Mouse (Mus musculus) thymus, postnatal 36 days (tissue): ENCODE results near the gene Elovl3.
"Not testable (repeated sequence)": the region's sequence is repeated elsewhere in the genome, so short reads cannot be mapped to it uniquely, and the experiment has no call there.

ENCODE experiments used
- DNase-seq, 2 experiments: peaks; one replicate each; pipeline ENCODE4 v3.0.0; 2022; ENCODE audit warnings: mixed read lengths in 2 of 2

The Elovl3 gene

GRCm38 (mm10) chr19:46131694-46132525, at the start of gene Elovl3:
Gene Elovl3 (plus strand): TSS chr19:46131897.
- DNase-seq: no peak

- no peak for DNase-seq
These were observed 46.5 kb upstream of the Elovl3 start for GRCm38 (mm10) chr19:46085185-46085584.

GRCm38 (mm10) chr19:46086337-46086736, 45.4 kb upstream of the Elovl3 start:
- DNase-seq: peak; percentile 27 to 43

- no peak for DNase-seq
These were observed 43.8 kb upstream of the Elovl3 start for GRCm38 (mm10) chr19:46087871-46088270.

GRCm38 (mm10) chr19:46091641-46092040, 40.1 kb upstream of the Elovl3 start:
- no peak for DNase-seq

- DNase-seq: no peak
These were observed 37.6 kb upstream of the Elovl3 start for GRCm38 (mm10) chr19:46094144-46094543.

GRCm38 (mm10) chr19:46095291-46095690, 36.4 kb upstream of the Elovl3 start:
- DNase-seq: no peak

GRCm38 (mm10) chr19:46096396-46096795, 35.3 kb upstream of the Elovl3 start:
- DNase-seq: no peak

GRCm38 (mm10) chr19:46099561-46099960, 32.1 kb upstream of the Elovl3 start:
- DNase-seq: no peak

GRCm38 (mm10) chr19:46103437-46104186, 28.1 kb upstream of the Elovl3 start:
- no peak for DNase-seq

- no peak for DNase-seq
These were observed 27.5 kb upstream of the Elovl3 start for GRCm38 (mm10) chr19:46104187-46104557.

GRCm38 (mm10) chr19:46110214-46110613, 21.5 kb upstream of the Elovl3 start:
- DNase-seq: no peak

GRCm38 (mm10) chr19:46110781-46111180, 20.9 kb upstream of the Elovl3 start:
- DNase-seq: no peak

GRCm38 (mm10) chr19:46114617-46115016, 17.1 kb upstream of the Elovl3 start:
- no peak for DNase-seq

- no peak for DNase-seq
These were observed 12.2 kb upstream of the Elovl3 start for GRCm38 (mm10) chr19:46119458-46119857.

GRCm38 (mm10) chr19:46120872-46121271, 10.8 kb upstream of the Elovl3 start:
- no peak for DNase-seq

GRCm38 (mm10) chr19:46123876-46124275, 7.8 kb upstream of the Elovl3 start:
- DNase-seq: no peak

GRCm38 (mm10) chr19:46124651-46125050, 7.0 kb upstream of the Elovl3 start:
- DNase-seq: no peak

- no peak for DNase-seq
These were observed 5.4 kb upstream of the Elovl3 start for GRCm38 (mm10) chr19:46126301-46126700.

GRCm38 (mm10) chr19:46129737-46130136, 2.0 kb upstream of the Elovl3 start:
- not testable (repeated sequence) for DNase-seq

GRCm38 (mm10) chr19:46131283-46131682, 414 bp upstream of the Elovl3 start:
- DNase-seq: no peak

- DNase-seq: no peak
These were observed 880 bp downstream of the Elovl3 start for GRCm38 (mm10) chr19:46132577-46132976.

GRCm38 (mm10) chr19:46135297-46135696, 3.6 kb downstream of the Elovl3 start:
- peak; percentile 82 to 87 for DNase-seq
